Mouse (Mus musculus): ENCODE results near the gene Heatr9.
"Not testable (repeated sequence)": the region's sequence is repeated elsewhere in the genome, so short reads cannot be mapped to it uniquely, and the experiment has no call there.

Heatr9 gene

DNA sequence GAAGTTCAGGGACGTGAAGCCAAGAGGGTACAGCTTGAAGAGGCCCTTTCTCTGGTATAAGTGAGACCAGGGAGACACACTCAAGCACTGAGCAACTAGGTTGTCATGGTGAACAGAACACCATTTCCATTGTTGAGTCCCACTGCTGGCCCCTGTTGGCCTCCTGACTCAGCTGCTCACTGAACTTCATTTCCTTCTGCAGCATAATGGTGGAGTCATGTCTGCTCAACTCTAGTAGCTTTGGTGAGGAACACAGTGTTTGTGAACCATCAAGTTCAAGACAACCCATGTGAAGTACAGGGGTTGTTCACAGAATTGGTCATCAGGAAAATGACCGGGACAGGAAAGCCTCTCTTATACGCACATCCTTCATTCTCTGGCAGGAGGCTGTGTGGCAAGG, at the start of gene Heatr9:
Gene Heatr9, minus strand, starts transcription at position 101 of the 400 bp plus-strand sequence.
- DNase-seq (ENCODE audit: inconsistent age in 2 of 2, low spot score in 1 of 2), result no peak

DNA sequence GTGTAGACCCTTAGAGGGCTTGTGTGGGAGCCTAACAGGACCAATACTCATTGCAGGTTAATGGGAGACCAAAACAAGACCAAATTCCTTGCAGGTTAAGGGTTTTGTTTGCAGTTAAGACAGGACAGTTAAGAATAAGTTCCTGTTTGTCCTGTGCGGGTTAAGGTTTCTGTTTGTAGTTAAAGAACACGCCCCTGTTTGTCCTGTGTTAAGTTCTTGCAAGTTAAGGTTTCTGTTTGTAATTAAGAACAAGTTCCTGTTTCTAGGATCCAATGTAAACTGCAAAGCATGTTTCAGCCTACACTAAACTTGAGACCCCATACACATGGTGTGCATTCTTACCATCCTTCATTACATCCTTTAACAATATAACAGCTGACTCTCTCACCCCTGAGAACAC, 48.2 kb upstream of the Heatr9 start:
- DNase-seq (ENCODE audit: inconsistent age in 2 of 2, low spot score in 1 of 2), result no peak

DNA sequence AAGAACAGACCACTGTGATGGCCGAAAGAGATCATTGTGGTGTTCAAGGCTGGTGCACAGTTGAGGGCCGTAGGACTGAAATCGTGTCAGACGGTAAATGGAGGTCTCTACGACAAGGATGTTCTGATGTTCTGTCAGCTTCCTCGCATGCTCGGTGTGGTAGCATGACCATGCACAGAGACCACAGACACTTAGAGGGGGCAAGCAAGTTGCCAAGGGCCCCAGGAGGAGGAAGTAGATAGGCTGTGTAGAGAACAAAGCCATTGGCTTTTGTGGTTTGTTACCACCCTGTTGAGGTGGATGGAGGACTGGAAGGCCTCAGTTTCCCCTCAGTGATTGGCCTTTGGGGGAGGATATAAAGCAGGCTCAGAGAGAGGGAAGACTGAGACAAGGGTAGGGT, 47.3 kb upstream of the Heatr9 start:
- no peak for DNase-seq (ENCODE audit: inconsistent age in 2 of 2, low spot score in 1 of 2)

DNA sequence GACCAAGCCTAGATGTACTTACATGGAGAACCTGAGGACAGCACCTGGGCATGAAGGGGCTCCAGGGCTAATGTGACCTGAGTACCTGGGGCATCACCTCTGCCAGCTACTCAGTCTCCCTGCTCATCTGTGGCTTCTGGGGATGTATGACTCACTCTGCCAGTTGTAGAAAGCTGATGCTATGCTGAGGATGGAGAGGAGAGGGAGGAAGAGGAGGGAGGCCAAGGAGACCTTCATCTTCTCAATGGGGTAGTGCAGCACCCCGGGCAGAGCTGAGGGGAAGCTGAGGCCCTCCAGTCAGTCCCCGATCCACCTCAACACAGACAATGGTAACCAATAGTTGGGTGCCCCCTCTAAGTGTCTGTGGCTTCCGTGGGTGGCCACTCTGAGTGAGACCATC, 46.8 kb upstream of the Heatr9 start:
- DNase-seq (ENCODE audit: inconsistent age in 2 of 2, low spot score in 1 of 2), result no peak

DNA sequence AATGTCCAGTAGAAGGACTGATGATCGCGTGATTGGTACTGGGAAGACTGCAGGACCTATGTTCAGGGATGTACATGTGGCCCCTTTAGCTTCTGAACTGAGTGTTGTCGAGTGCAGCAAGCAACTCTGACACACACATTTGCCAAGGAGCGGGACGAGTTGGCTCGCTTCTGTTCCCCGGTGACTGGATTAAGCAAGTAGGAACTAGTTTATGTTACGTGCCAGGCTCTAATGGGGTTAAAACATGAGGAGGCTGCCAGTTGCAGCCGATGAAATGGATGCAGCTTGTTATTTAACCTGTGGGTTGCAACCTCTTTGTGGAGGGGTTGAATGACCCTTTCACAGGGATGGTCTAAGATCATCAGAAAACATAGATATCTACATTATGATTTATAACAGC, 46.1 kb upstream of the Heatr9 start:
- peak in 1 of 2 experiments; percentile 38 for DNase-seq (ENCODE audit: inconsistent age in 2 of 2, low spot score in 1 of 2)

DNA sequence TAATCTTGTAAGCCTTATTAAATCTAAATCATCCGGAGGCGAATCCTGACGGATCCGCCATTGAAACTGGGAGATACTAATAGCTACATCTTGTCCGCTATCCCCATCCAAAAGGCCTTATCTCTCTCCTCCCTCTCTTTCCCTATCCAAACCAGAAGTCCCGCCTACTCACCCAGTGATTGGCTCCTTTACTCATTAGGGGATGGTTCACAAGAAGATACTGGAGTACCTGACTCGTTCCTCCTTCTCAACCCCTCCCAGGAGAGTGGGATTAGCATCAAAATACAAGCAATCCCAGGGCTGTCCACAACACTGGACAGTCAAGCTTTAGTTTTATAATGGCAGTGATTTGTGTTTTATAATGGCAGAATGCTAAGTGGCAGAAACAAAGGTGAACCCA, 45.3 kb upstream of the Heatr9 start:
- DNase-seq (ENCODE audit: inconsistent age in 2 of 2, low spot score in 1 of 2), result no peak

DNA sequence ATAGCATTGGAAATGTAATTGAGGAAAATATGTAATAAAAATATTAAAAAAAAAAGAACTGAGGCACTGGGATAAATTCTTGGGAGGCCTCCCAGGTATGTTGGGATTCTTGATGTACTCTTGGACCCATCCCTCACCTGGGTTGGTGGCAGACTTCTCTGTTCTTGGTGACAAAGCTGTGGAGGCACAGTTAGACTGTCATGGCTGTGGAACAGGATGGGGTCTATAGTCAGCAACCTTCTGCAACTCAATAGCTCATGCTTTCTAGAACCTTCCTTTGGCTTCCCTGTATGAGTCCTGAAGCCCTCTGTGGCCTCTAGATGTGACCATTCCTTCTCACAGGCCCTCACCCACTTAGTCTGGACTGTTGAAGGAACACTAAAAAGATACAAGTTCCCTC, 44.6 kb upstream of the Heatr9 start:
- DNase-seq (ENCODE audit: inconsistent age in 2 of 2, low spot score in 1 of 2), result no peak

DNA sequence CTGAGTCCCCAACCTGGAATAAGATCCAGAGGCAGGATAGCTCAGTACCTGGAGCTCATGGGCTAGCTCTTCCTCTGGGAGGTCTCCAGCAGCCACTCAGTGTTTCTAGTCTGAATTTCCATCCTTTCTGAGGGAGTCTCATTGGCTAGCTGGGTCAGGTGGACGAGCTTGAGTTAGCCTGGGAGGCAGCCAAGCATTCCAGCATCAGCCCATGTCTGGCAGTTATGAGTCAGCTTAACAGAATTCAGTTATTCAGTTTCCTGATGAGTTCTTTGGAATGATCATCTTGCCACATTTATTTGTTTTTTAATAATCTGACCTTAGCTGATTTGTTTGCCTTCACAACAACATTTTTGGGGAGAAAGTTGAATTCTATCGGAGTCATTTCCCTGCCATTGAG, 41.8 kb upstream of the Heatr9 start:
- DNase-seq (ENCODE audit: inconsistent age in 2 of 2, low spot score in 1 of 2), result peak; percentile 33 to 57

DNA sequence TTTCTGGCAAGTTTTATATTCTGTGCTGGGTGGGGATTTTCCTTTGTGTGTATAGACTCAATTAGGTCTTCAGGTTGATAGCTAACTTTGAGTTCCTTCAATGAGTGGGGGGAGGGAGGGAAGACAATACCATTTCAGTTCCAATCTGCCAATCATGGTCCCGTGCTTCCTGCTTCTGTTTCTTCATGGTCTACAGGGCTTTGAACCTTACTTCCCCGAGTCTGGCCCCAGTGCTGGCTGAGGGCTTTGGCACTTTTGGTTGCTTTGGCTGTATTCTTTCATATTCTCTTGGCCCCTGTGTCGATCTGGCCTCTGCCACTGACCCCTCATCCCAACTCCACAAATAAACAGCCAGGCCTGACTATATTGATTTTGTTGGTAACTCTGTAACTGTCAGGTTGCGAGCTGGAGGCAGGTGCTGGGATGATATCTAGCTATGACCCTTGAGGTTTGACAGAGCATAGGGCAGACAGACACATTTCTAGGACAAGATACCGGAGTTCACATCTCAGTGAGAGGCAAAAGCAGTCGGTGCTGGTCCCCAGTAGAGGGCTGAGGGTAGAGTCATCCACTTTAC, 40.4 kb upstream of the Heatr9 start:
- DNase-seq (ENCODE audit: inconsistent age in 2 of 2, low spot score in 1 of 2), result no peak

DNA sequence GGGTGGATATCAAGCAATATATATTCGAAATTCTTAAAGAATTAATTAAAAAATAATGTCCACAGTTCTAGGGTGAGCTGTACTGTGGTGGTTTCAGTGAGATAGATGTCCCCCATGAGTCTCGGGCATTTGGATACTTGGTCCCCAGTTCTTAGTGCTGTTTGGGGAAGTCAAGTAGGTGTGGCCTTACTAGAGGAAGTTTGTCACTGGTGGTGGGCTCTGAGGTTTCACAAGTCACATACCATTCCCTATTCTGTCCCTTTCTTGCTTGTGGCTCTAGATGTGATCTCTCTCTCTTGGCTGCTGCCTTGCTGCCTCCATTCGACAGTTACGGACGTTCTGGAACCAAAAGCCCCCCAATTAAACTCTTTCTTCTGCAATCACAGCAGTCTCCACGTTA, 38.4 kb upstream of the Heatr9 start:
- DNase-seq (ENCODE audit: inconsistent age in 2 of 2, low spot score in 1 of 2), result no peak

DNA sequence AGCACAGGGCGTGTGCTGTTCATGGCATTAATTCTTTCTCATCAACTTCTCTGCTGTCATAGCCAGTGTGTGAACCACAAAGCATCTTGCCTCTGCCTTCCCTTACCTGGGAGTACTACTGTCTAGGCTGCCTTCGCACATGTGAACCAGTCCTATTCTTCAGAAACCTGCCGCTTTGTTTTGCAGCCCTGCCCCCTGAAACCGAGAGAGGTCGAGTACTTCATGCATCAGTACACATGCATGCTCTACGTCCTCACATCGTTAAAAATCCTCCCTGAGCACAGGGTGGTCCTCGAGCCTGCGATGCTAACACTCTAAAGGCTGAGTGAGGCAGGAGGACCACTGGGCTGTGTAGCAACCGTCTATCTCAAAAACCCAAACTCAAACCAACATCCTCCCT, 35.1 kb upstream of the Heatr9 start:
- DNase-seq (ENCODE audit: inconsistent age in 2 of 2, low spot score in 1 of 2), result no peak

DNA sequence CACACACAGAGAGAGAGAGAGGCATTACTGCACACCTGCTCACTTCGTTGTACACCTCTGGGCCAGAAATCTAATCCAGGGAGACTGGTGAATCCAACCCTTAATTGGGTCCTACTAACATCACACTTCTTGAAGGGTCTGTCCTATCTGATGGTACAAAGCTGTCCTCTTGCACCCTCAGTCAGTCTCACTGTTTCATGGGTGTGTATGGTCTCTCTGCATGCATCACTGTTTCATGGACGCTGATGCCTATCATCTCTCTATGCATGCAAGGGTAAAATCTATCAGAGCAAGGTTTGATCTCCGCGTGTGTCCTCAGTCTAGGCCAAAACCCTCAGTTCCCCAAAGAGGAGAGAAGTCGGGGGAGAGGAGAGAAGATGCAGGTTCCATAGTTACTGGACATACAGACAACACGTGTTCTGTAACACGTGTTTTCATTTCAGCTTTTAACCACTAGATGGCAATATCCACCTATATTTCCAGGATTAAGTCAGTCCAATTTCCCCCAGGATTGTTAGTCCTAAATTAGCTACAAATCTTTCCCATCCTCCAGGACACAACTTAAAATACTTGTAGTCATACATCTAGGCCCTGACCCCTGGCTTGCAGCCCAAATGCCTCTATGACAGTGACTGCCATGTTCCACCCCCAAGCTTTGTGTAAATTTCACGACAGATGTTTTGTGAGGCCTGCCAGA, 34.3 kb upstream of the Heatr9 start:
- peak; percentile 7 to 81 for DNase-seq (ENCODE audit: inconsistent age in 2 of 2, low spot score in 1 of 2)

DNA sequence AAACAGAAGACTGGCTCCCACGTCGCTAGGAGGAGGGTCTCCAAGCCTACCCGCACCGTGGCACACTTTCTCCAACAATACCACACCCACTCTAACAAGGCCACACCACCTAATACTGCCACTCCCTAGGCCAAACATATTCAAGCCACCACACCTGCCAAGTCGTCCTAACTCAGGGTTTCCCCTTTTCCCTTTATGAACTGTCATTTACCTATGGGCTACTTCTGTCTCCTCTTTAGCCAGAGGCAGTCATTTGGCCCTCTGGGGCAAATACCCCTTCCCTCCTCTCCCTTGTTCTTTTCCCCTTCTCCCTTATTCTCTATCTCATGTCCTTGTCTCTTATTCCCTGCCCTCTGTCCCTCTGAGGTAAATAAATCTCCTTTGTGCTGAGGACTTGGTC, 29.7 kb upstream of the Heatr9 start:
- DNase-seq (ENCODE audit: inconsistent age in 2 of 2, low spot score in 1 of 2), result no peak

DNA sequence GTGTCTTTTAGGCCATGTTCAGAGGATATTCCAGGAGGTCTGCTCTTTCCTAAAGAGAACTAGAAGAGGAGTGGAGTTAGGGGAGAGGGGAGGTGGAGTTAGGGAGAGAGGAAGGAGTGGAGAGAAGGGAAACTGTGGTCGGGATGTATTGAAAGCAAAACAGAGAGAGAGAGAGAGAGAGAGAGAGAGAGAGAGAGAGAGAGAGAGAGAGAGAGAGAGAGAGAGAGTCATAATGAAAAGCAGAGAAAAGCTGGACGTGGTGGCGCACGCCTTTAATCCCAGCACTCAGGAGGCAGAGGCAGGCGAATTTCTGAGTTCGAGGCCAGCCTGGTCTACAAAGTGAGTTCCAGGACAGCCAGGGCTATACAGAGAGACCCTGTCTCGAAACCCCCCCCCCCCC, 29.1 kb upstream of the Heatr9 start:
- DNase-seq (ENCODE audit: inconsistent age in 2 of 2, low spot score in 1 of 2), result not testable (repeated sequence)

DNA sequence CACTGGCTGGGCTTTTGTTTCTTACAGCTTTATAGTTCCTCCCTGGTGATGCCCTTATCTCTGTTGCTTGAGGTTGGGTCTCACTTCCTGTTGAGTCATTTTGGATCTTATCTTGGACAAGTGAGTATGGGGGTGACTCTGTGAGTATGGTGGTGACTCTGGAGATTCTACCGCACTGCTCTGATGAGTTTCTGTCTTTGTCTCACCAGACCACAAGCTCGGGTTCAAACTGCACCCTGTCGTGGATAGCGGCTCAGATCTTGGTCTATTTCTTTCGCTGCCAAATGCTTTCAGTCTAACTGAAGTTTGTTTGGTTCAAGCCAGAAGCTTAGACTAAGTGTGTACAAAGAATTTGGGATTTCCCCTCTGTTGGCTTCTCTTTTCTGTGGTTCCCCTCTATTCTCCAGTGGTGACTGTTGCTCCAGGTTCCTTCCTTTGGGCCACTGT, 28.2 kb upstream of the Heatr9 start:
- no peak for DNase-seq (ENCODE audit: inconsistent age in 2 of 2, low spot score in 1 of 2)

DNA sequence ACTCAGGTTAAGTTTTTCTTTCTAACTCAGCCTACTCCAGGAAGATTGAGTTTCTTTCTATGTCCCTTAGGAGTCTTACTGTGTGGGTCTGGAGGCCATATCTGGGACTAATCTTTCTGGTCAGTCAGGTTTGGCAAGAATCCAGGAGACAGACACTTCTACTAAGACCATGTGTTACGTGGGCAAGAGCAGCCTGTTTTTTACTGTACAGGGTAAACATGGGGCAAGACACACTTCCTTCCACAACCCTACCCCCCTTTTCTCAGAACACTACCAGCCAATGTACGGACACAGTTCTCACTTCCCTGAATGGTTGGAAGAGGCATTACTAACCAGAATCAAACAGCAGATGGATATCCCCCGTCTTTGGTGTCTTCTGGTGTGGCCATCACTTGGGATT, 22.2 kb upstream of the Heatr9 start:
- no peak for DNase-seq (ENCODE audit: inconsistent age in 2 of 2, low spot score in 1 of 2)

DNA sequence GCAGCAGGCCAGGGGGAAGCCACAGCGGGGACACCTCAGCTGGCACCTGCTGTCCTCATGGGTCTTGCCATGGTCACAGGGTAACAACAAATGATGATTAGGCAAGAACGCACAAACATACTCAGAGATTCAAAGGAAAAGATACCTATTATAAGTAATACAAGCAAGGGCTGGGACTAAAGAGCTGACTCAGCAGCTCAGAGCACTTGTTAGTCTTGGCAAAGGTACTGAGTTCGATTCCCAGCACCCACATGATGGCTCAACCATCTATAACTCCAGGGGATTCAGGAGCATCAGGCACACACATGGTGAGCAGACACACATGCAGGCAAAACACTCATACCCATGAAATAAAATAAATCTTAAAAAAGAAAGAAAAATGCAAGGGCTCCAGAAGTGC, 19.4 kb upstream of the Heatr9 start:
- DNase-seq (ENCODE audit: inconsistent age in 2 of 2, low spot score in 1 of 2), result no peak

DNA sequence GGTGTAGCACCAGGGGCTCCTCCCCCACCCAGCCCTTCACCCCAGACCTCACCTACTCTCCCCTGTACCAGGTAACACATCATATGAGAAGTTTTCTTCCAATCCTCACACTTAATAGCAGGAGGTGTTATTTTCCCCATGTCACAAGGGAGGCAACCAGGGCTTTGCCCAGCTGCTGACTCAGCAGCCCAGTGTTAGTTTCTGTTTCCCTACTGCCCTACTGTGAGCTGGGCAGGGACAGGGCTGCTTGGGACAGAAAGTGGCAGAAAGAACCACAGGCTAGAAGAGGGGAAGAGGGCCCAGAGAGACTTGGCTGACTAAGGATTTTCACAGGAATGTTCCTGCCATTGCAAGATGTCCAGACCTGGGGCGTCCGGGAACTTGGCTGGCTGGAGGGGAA, 19.0 kb upstream of the Heatr9 start:
- DNase-seq (ENCODE audit: inconsistent age in 2 of 2, low spot score in 1 of 2), result peak in 1 of 2 experiments; percentile 4

DNA sequence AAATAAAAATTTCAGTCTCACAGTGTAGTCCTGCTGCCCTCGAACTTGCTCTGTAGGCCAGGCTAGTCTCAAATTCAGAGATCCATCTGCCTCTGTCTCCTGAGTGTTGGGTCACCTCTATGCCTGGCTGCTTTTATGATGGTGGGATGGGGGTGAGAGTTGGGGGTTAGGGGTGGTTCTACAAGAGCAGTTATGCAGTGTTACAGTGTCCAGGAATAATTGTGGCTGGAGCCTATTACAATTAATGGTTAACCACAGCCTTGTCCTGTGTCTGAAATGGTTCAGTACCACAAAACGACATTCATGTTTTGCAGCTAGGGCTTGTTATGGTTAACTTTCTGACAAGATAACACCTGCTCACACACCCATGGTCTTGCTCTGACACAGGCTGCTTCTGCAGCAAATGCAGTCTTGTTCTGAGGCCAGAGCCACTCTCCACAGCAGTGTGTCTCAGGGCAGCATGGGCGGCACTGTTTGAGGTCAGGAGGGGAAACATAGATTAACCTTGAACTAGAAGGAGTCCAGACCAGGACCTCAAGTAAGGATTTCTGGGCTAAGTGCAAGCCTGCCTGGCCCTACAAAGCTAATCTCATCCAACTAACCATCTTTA, 16.8 kb upstream of the Heatr9 start:
- DNase-seq (ENCODE audit: inconsistent age in 2 of 2, low spot score in 1 of 2), result no peak

DNA sequence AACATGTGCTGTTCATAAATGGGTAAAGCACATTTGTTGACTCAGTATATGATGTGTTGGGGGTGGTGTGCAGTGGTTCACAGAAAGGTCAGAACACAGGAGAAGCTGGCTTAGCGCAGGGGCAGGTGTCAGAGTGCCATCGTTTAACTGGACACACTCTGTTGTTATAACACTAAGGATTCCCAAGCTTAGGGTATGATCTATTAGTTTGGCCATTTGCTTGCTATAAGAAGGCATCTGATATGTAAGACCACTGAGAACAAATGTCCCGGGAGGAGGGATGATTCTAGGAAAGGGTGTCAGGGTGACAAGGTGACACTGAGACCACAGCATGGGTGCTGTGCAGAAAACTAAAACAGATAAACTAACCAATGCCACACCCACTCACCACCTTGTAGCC, 14.9 kb upstream of the Heatr9 start:
- no peak for DNase-seq (ENCODE audit: inconsistent age in 2 of 2, low spot score in 1 of 2)

DNA sequence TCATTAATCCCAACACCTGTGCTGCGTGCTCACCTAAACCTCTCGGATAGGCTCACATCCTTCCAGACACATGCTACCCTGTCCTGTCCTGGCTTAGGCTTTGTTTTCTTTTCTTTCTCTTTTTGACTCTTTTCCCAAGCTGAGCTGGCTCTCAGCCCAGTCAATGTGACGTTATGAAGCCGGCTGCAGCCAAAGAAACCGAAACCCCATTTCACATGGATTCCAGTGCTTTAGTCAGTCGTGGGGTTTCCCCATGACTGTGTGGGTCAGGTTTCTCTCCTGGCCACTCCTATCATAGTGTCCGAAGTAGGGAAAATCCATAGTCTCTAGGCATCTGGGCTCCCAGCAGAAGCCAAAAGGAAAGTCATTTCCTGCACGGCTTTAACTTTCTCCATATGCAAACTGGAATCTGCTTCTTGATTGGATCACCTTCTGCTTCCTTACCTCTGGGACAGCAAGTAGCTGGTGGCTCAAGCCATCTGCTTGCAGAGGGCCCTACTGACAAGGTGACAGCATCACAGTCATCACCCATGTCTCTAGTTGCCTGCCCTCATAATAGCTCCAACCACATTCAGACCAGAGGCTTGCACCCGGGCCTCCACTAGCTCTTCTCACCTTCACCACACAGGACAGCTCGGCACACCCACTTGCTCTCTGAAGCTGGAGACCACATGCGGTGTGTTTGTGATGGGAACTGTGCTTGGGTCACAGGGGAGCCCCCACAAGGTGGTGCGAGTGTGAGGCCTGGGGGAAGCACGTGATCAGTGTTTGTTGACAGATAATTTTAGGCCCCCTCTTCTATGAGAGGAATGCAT, 12.8 kb upstream of the Heatr9 start:
- peak; percentile 82 to 96 for DNase-seq (ENCODE audit: inconsistent age in 2 of 2, low spot score in 1 of 2)

DNA sequence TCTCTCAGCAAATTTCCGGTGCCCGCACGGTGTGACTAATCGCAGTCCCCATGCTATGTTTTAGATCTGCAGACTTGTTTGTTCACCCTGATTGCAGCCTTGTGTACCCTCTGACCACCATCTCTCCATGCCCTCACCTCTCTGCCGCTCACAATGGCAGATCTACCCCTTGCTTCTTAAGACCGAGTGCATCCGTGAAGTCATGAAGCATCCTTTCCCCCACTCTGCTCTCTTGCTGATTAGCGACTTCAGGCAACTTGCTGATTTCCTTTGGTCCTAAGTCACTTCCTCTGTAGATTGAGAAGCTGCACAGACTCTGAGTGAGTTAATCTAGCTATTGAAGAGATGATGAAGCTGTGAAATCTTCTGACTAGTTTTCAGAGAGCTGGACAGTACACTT, 12.2 kb upstream of the Heatr9 start:
- no peak for DNase-seq (ENCODE audit: inconsistent age in 2 of 2, low spot score in 1 of 2)
